Mouse (Mus musculus) heart, adult 9 months (tissue): ENCODE measurements around the gene Ttc28.

Experiments used
- DNase-seq, 2 experiments: peaks; one replicate each; pipeline ENCODE4 v3.0.0; 2022; ENCODE audit warnings: low spot score in 2 of 2

Ttc28 gene

GRCm38 (mm10) chr5:111096750-111097149 is 217.1 kb downstream of the Ttc28 start:
- no peak for DNase-seq

- DNase-seq, result no peak
These were observed 217.9 kb downstream of the Ttc28 start for GRCm38 (mm10) chr5:111097233-111098160.

GRCm38 (mm10) chr5:111098516-111099274 is 219.1 kb downstream of the Ttc28 start:
- no peak for DNase-seq

- DNase-seq, result no peak
These were observed 221.0 kb downstream of the Ttc28 start for GRCm38 (mm10) chr5:111100585-111100984.

GRCm38 (mm10) chr5:111101383-111101932 is 221.9 kb downstream of the Ttc28 start:
- no peak for DNase-seq

GRCm38 (mm10) chr5:111104801-111105200 is 225.2 kb downstream of the Ttc28 start:
- no peak for DNase-seq

GRCm38 (mm10) chr5:111111378-111111777 is 231.8 kb downstream of the Ttc28 start:
- no peak for DNase-seq

- no peak for DNase-seq
These were observed 233.6 kb downstream of the Ttc28 start for GRCm38 (mm10) chr5:111113183-111113582.

- no peak for DNase-seq
These were observed 234.2 kb downstream of the Ttc28 start for GRCm38 (mm10) chr5:111113694-111114375.

GRCm38 (mm10) chr5:111114597-111114996 is 235.0 kb downstream of the Ttc28 start:
- no peak for DNase-seq

- peak; percentile 42 to 47 for DNase-seq
These were observed 236.1 kb downstream of the Ttc28 start for GRCm38 (mm10) chr5:111115519-111116350.

GRCm38 (mm10) chr5:111119805-111120204 is 240.2 kb downstream of the Ttc28 start:
- peak; percentile 42 to 50 for DNase-seq

- DNase-seq, result no peak
These were observed 240.7 kb downstream of the Ttc28 start for GRCm38 (mm10) chr5:111120298-111120697.

- DNase-seq, result no peak
These were observed 241.3 kb downstream of the Ttc28 start for GRCm38 (mm10) chr5:111120705-111121420.

GRCm38 (mm10) chr5:111122332-111123049 is 242.9 kb downstream of the Ttc28 start:
- DNase-seq, result no peak

GRCm38 (mm10) chr5:111123050-111123746 is 243.6 kb downstream of the Ttc28 start:
- DNase-seq, result no peak

GRCm38 (mm10) chr5:111124620-111125200 is 245.1 kb downstream of the Ttc28 start:
- DNase-seq, result no peak

GRCm38 (mm10) chr5:111125746-111126145 is 246.1 kb downstream of the Ttc28 start:
- no peak for DNase-seq

GRCm38 (mm10) chr5:111127786-111128185 is 248.2 kb downstream of the Ttc28 start:
- DNase-seq, result no peak
